Mouse (Mus musculus): ENCODE measurements around the gene Lmbr1l. TPM values are rescaled to one million over a fixed set of nuclear protein-coding genes. Genes with fewer than 3 reads are reported as not detected.

Gene Lmbr1l
- total and polyA plus RNA-seq, 3 experiments, result 23.4 to 30.4 (median 27.9) TPM

- TF ChIP-seq RAD21 (IDR thresholded peaks at IDR 0.05; ENCODE audit: low read depth, low read length) (no peak), CTCF (conservative IDR thresholded peaks at IDR 0.05 in 1 of 2, IDR thresholded peaks at IDR 0.05 in 1 of 2; ENCODE audit: low read depth in 2 of 2, low read length in 2 of 2) (no peak), E2F4 (IDR thresholded peaks at IDR 0.05; ENCODE audit: insufficient replicate concordance, low read depth, low read length) (no peak), ELF1 (IDR thresholded peaks at IDR 0.05; ENCODE audit: low read depth, low read length) (no peak), MEF2A (IDR thresholded peaks at IDR 0.05; ENCODE audit: borderline replicate concordance, low read depth, low read length) (no peak), TBP (conservative IDR thresholded peaks at IDR 0.05; ENCODE audit: low read depth, low read length) (no peak), ZC3H11A (IDR thresholded peaks at IDR 0.05; ENCODE audit: low read depth, low read length) (no peak)
- DNase-seq (ENCODE audit: extremely low read depth), result no peak
- in situ Hi-C loops (cut with MboI; ENCODE audit: low pct_ligation_motif_present, low pct_unique_long_range_greater_than_20kb, low sequenced_read_pairs), result no loop called here
- Histone ChIP-seq H3K9ac (ENCODE audit: insufficient read depth, low read depth) (no peak overlapping the region), H3K4me1 (ENCODE audit: control insufficient read depth in 1 of 2, insufficient read depth in 2 of 2) (peaks cover 0 to 4% of the 10 kb centered on the region in 2 experiments; a peak in 2 of 4 replicates), H3K9me3 (replicated peaks; ENCODE audit: low read length) (no peaks in the 10 kb centered on the region), H3K27me3 (replicated peaks) (no peaks in the 10 kb centered on the region), H3K4me2 (ENCODE audit: insufficient read depth, low read depth, poor library complexity, severe bottlenecking) (no peak overlapping the region), H3K27ac (ENCODE audit: insufficient read depth, low read depth) (no peak overlapping the region), H3K36me3 (replicated peaks in 1 of 2; ENCODE audit: control insufficient read depth in 1 of 2, insufficient read depth in 1 of 2, low read length in 1 of 2) (peaks cover 97 to 99% of the 10 kb centered on the region in 2 experiments), H3K79me2 (replicated peaks; ENCODE audit: control insufficient read depth, extremely low read depth, insufficient read depth, poor library complexity, severe bottlenecking) (peaks cover 14% of the 10 kb centered on the region), H3K4me3 (replicated peaks in 1 of 3; ENCODE audit: low read depth in 2 of 3, low read length in 2 of 3, poor library complexity in 1 of 3) (no peak overlapping the region)
- dilution Hi-C loops (cut with MboI; ENCODE audit: extremely low pct_ligation_motif_present, extremely low pct_unique_long_range_greater_than_20kb, low sequenced_read_pairs), result no loop called here
Measured at GRCm38 (mm10) chr15:98861701-98862410, 56.2 kb downstream of the Lmbr1l start.

- no peak overlapping the region for H3K4me2 ChIP-seq (ENCODE audit: insufficient read depth, low read depth, poor library complexity, severe bottlenecking)
- in situ Hi-C loops (cut with MboI; ENCODE audit: low pct_ligation_motif_present, low pct_unique_long_range_greater_than_20kb, low sequenced_read_pairs) (no loop called here), dilution Hi-C loops (cut with MboI; ENCODE audit: extremely low pct_ligation_motif_present, extremely low pct_unique_long_range_greater_than_20kb, low sequenced_read_pairs) (no loop called here)
- H3K36me3 ChIP-seq (replicated peaks in 1 of 2; ENCODE audit: control insufficient read depth in 1 of 2, insufficient read depth in 1 of 2, low read length in 1 of 2), result peaks cover 98 to 99% of the 10 kb centered on the region in 2 experiments
- no peak for DNase-seq (ENCODE audit: extremely low read depth)
- no peaks in the 10 kb centered on the region for H3K9me3 ChIP-seq (replicated peaks; ENCODE audit: low read length)
- H3K27me3 ChIP-seq (replicated peaks), result no peaks in the 10 kb centered on the region
- TF ChIP-seq MXI1 (IDR thresholded peaks at IDR 0.05; ENCODE audit: low read depth, low read length) (no peak), ETS1 (conservative IDR thresholded peaks at IDR 0.05; ENCODE audit: low read depth, low read length) (no peak), ZC3H11A (IDR thresholded peaks at IDR 0.05; ENCODE audit: low read depth, low read length) (no peak), IRF4 (IDR thresholded peaks at IDR 0.05; ENCODE audit: low read depth, low read length) (no peak), USF2 (conservative IDR thresholded peaks at IDR 0.05; ENCODE audit: low read depth, low read length) (no peak), GABPA (IDR thresholded peaks at IDR 0.05; ENCODE audit: insufficient replicate concordance, low read depth, low read length) (no peak)
- no peak overlapping the region for H3K9ac ChIP-seq (ENCODE audit: insufficient read depth, low read depth)
- H3K27ac ChIP-seq (ENCODE audit: insufficient read depth, low read depth), result no peak overlapping the region
- H3K4me1 ChIP-seq (ENCODE audit: control insufficient read depth in 1 of 2, insufficient read depth in 2 of 2), result no peaks in the 10 kb centered on the region
- H3K4me3 ChIP-seq (replicated peaks in 1 of 3; ENCODE audit: low read depth in 2 of 3, low read length in 2 of 3, poor library complexity in 1 of 3), result no peak overlapping the region
- H3K79me2 ChIP-seq (replicated peaks; ENCODE audit: control insufficient read depth, extremely low read depth, insufficient read depth, poor library complexity, severe bottlenecking), result peaks cover 5% of the 10 kb centered on the region
Measured at GRCm38 (mm10) chr15:98860921-98861320, 57.1 kb downstream of the Lmbr1l start.

Data from CH12.LX (cell line).